Mouse (Mus musculus): ENCODE measurements around the gene Cdk2. TPM values are rescaled to one million over a fixed set of nuclear protein-coding genes. Genes with fewer than 3 reads are reported as not detected.
"Not testable (repeated sequence)": the region's sequence is repeated elsewhere in the genome, so short reads cannot be mapped to it uniquely, and the experiment has no call there.

The Cdk2 gene
- polyA plus RNA-seq, 1 experiment from 2014 or later: 75.2 TPM

- Histone ChIP-seq H3K4me1 (replicated peaks; ENCODE audit: control insufficient read depth, insufficient read depth, low read length) (no peaks in the 10 kb centered on the region), H3K9ac (ENCODE audit: low read depth, low read length) (no peak overlapping the region), H3K36me3 (ENCODE audit: control insufficient read depth, insufficient read depth, low read length) (no peaks in the 10 kb centered on the region), H3K9me3 (ENCODE audit: control insufficient read depth, low read length) (no peaks in the 10 kb centered on the region), H3K4me3 (ENCODE audit: low read depth, low read length) (no peak overlapping the region), H3K27me3 (ENCODE audit: control insufficient read depth, insufficient read depth, low read length) (no peaks in the 10 kb centered on the region), H3K27ac (ENCODE audit: low read depth, low read length) (no peak overlapping the region), H3K4me2 (replicated peaks; ENCODE audit: low read depth, low read length) (no peak overlapping the region)
- WGBS: 85% methylated on average over 19 of the region's 19 CpGs
- DNase-seq (ENCODE audit: low spot score): no peak
- no peak for ATAC-seq (ENCODE audit: low FRiP score)
These were observed 11.0 kb upstream of the Cdk2 start for GRCm38 (mm10) chr10:128715559-128716537.

- not testable (repeated sequence) for H3K27me3 ChIP-seq (ENCODE audit: control insufficient read depth, insufficient read depth, low read length); H3K4me1 ChIP-seq (replicated peaks; ENCODE audit: control insufficient read depth, insufficient read depth, low read length); H3K9me3 ChIP-seq (ENCODE audit: control insufficient read depth, low read length); ATAC-seq (ENCODE audit: low FRiP score); H3K4me2 ChIP-seq (replicated peaks; ENCODE audit: low read depth, low read length); DNase-seq (ENCODE audit: low spot score); H3K9ac ChIP-seq (ENCODE audit: low read depth, low read length); H3K27ac ChIP-seq (ENCODE audit: low read depth, low read length); H3K36me3 ChIP-seq (ENCODE audit: control insufficient read depth, insufficient read depth, low read length); H3K4me3 ChIP-seq (ENCODE audit: low read depth, low read length)
- 93% methylated on average over 7 of the region's 7 CpGs for WGBS
These were observed 6.5 kb upstream of the Cdk2 start for GRCm38 (mm10) chr10:128711318-128711717.

GRCm38 (mm10) chr10:128705317-128705693, 474 bp upstream of the Cdk2 start:
- peak overlapping the region; percentile 43 for H3K4me2 ChIP-seq (replicated peaks; ENCODE audit: low read depth, low read length)
- peak overlapping the region; percentile 44 for H3K9ac ChIP-seq (ENCODE audit: low read depth, low read length)
- H3K27me3 ChIP-seq (ENCODE audit: control insufficient read depth, insufficient read depth, low read length): no peaks in the 10 kb centered on the region
- peak overlapping the region; percentile 73 for H3K4me3 ChIP-seq (ENCODE audit: low read depth, low read length)
- 10% methylated on average over 11 of the region's 11 CpGs for WGBS
- DNase-seq (ENCODE audit: low spot score) (peak; percentile 37), ATAC-seq (ENCODE audit: low FRiP score) (peak; percentile 25)
- 0 out of 2 replicates have a peak, but pooled peaks cover 2% of the 10 kb centered on the region for H3K36me3 ChIP-seq (ENCODE audit: control insufficient read depth, insufficient read depth, low read length)
- H3K4me1 ChIP-seq (replicated peaks; ENCODE audit: control insufficient read depth, insufficient read depth, low read length): no peaks in the 10 kb centered on the region
- no peaks in the 10 kb centered on the region for H3K9me3 ChIP-seq (ENCODE audit: control insufficient read depth, low read length)
- no peak overlapping the region for H3K27ac ChIP-seq (ENCODE audit: low read depth, low read length)

- peak within 1 kb of the TSS; percentile 60 for H3K27ac ChIP-seq (ENCODE audit: low read depth, low read length)
- 29% methylated on average over 4 of the region's 4 CpGs for WGBS
- no peak; the same call in 1 of the 2 replicates for ATAC-seq (ENCODE audit: low FRiP score)
These were observed 936 bp downstream of the Cdk2 start, which contains the start of gene Pmel for GRCm38 (mm10) chr10:128703895-128704294. Gene Pmel (plus strand): TSS chr10:128704195.

GRCm38 (mm10) chr10:128702328-128703007, 2.4 kb downstream of the Cdk2 start:
- Histone ChIP-seq H3K9ac (ENCODE audit: low read depth, low read length) (no peak overlapping the region), H3K36me3 (ENCODE audit: control insufficient read depth, insufficient read depth, low read length) (0 out of 2 replicates have a peak, but pooled peaks cover 2% of the 10 kb centered on the region), H3K4me2 (replicated peaks; ENCODE audit: low read depth, low read length) (no peak overlapping the region), H3K27me3 (ENCODE audit: control insufficient read depth, insufficient read depth, low read length) (no peaks in the 10 kb centered on the region), H3K4me3 (ENCODE audit: low read depth, low read length) (no peak overlapping the region), H3K4me1 (replicated peaks; ENCODE audit: control insufficient read depth, insufficient read depth, low read length) (no peaks in the 10 kb centered on the region), H3K9me3 (ENCODE audit: control insufficient read depth, low read length) (no peaks in the 10 kb centered on the region), H3K27ac (ENCODE audit: low read depth, low read length) (no peak overlapping the region)
- 87% methylated on average over 6 of the region's 6 CpGs for WGBS
- no peak for ATAC-seq (ENCODE audit: low FRiP score)
- DNase-seq (ENCODE audit: low spot score): no peak

More at GRCm38 (mm10) chr10:128703895-128704294, 936 bp downstream of the Cdk2 start, which contains the start of gene Pmel:
- Histone ChIP-seq H3K4me2 (replicated peaks; ENCODE audit: low read depth, low read length) (peak within 1 kb of the TSS; percentile 82), H3K9ac (ENCODE audit: low read depth, low read length) (peak within 1 kb of the TSS; percentile 63), H3K36me3 (ENCODE audit: control insufficient read depth, insufficient read depth, low read length) (0 out of 2 replicates have a peak, but pooled peaks cover 2% of the 10 kb centered on the region), H3K9me3 (ENCODE audit: control insufficient read depth, low read length) (no peaks in the 10 kb centered on the region), H3K4me1 (replicated peaks; ENCODE audit: control insufficient read depth, insufficient read depth, low read length) (no peaks in the 10 kb centered on the region), H3K4me3 (ENCODE audit: low read depth, low read length) (peak within 1 kb of the TSS; percentile 73), H3K27me3 (ENCODE audit: control insufficient read depth, insufficient read depth, low read length) (no peaks in the 10 kb centered on the region)
- DNase-seq (ENCODE audit: low spot score): no peak

GRCm38 (mm10) chr10:128700712-128701111, 4.1 kb downstream of the Cdk2 start:
- 96% methylated on average over 5 of the region's 5 CpGs for WGBS
- Histone ChIP-seq H3K9ac (ENCODE audit: low read depth, low read length) (no peak overlapping the region), H3K4me3 (ENCODE audit: low read depth, low read length) (no peak overlapping the region), H3K9me3 (ENCODE audit: control insufficient read depth, low read length) (no peaks in the 10 kb centered on the region), H3K27ac (ENCODE audit: low read depth, low read length) (no peak overlapping the region), H3K27me3 (ENCODE audit: control insufficient read depth, insufficient read depth, low read length) (no peaks in the 10 kb centered on the region), H3K4me1 (replicated peaks; ENCODE audit: control insufficient read depth, insufficient read depth, low read length) (no peaks in the 10 kb centered on the region), H3K4me2 (replicated peaks; ENCODE audit: low read depth, low read length) (no peak overlapping the region), H3K36me3 (ENCODE audit: control insufficient read depth, insufficient read depth, low read length) (0 out of 2 replicates have a peak, but pooled peaks cover 2% of the 10 kb centered on the region)
- DNase-seq (ENCODE audit: low spot score) (no peak), ATAC-seq (ENCODE audit: low FRiP score) (no peak)

- Histone ChIP-seq H3K36me3 (ENCODE audit: control insufficient read depth, insufficient read depth, low read length) (0 out of 2 replicates have a peak, but pooled peaks cover 2% of the 10 kb centered on the region), H3K4me3 (ENCODE audit: low read depth, low read length) (no peak overlapping the region), H3K4me1 (replicated peaks; ENCODE audit: control insufficient read depth, insufficient read depth, low read length) (no peaks in the 10 kb centered on the region), H3K27me3 (ENCODE audit: control insufficient read depth, insufficient read depth, low read length) (no peaks in the 10 kb centered on the region), H3K4me2 (replicated peaks; ENCODE audit: low read depth, low read length) (no peak overlapping the region), H3K9ac (ENCODE audit: low read depth, low read length) (no peak overlapping the region), H3K27ac (ENCODE audit: low read depth, low read length) (no peak overlapping the region), H3K9me3 (ENCODE audit: control insufficient read depth, low read length) (no peaks in the 10 kb centered on the region)
- WGBS: 84% methylated on average over 11 of the region's 11 CpGs
- DNase-seq (ENCODE audit: low spot score) (no peak), ATAC-seq (ENCODE audit: low FRiP score) (no peak)
These were observed 5.2 kb downstream of the Cdk2 start for GRCm38 (mm10) chr10:128699611-128700010.

- no peak overlapping the region for H3K4me2 ChIP-seq (replicated peaks; ENCODE audit: low read depth, low read length)
- H3K9me3 ChIP-seq (ENCODE audit: control insufficient read depth, low read length): no peaks in the 10 kb centered on the region
- 0 out of 2 replicates have a peak, but pooled peaks cover 2% of the 10 kb centered on the region for H3K36me3 ChIP-seq (ENCODE audit: control insufficient read depth, insufficient read depth, low read length)
- ATAC-seq (ENCODE audit: low FRiP score): no peak
- H3K4me3 ChIP-seq (ENCODE audit: low read depth, low read length): no peak overlapping the region
- 81% methylated on average over 5 of the region's 5 CpGs for WGBS
- H3K4me1 ChIP-seq (replicated peaks; ENCODE audit: control insufficient read depth, insufficient read depth, low read length): no peaks in the 10 kb centered on the region
- DNase-seq (ENCODE audit: low spot score): no peak
- H3K9ac ChIP-seq (ENCODE audit: low read depth, low read length): no peak overlapping the region
- no peaks in the 10 kb centered on the region for H3K27me3 ChIP-seq (ENCODE audit: control insufficient read depth, insufficient read depth, low read length)
- no peak overlapping the region for H3K27ac ChIP-seq (ENCODE audit: low read depth, low read length)
These were observed 5.8 kb downstream of the Cdk2 start for GRCm38 (mm10) chr10:128699006-128699405.
